ENCODE assay signal across 7 mouse cellular contexts in genomic region chr6:121329848-121330508, GRCm38 (mm10). TPM values are rescaled to one million over a fixed set of nuclear protein-coding genes. Genes with fewer than 3 reads are reported as not detected.
A peak's percentile ranks its signal among the peaks of the same experiment; 100 is the strongest.
DNase-seq lines count a peak whose midpoint lies in the region; ATAC-seq lines count a peak whose summit lies in the region.

No protein-coding gene starts in this region.

- H3K27me3 ChIP-seq in hindbrain, embryonic 14.5 days (ENCODE audit: control insufficient read depth, insufficient read depth, low read length), result no peaks in the 10 kb centered on the region
- no peaks in the 10 kb centered on the region for H3K27me3 ChIP-seq in liver, embryonic 12.5 days (replicated peaks)
- H3K27me3 ChIP-seq in neural tube, embryonic 15.5 days (replicated peaks), result no peaks in the 10 kb centered on the region

- DNase-seq in thymus, postnatal 25 days, result peak; percentile 28
- no peak for DNase-seq in thymus, postnatal 36 days
- peak; percentile 32 for DNase-seq in hindbrain, embryonic 14.5 days (ENCODE audit: low spot score)
- DNase-seq in urinary bladder, postnatal 10 days (ENCODE audit: low spot score), result no peak
- no peak for DNase-seq in adrenal gland, postnatal 25 days

- no peak overlapping the region for H3K9ac ChIP-seq in hindbrain, embryonic 14.5 days
- no peak overlapping the region for H3K9ac ChIP-seq in liver, embryonic 12.5 days
- no peak overlapping the region for H3K9ac ChIP-seq in neural tube, embryonic 15.5 days (replicated peaks)

- no peaks in the 10 kb centered on the region for H3K36me3 ChIP-seq in hindbrain, embryonic 14.5 days (replicated peaks; ENCODE audit: control insufficient read depth, insufficient read depth)
- H3K36me3 ChIP-seq in liver, embryonic 12.5 days, result no peaks in the 10 kb centered on the region
- no peaks in the 10 kb centered on the region for H3K36me3 ChIP-seq in neural tube, embryonic 15.5 days

- no peak overlapping the region for H3K4me3 ChIP-seq in hindbrain, embryonic 14.5 days (replicated peaks; ENCODE audit: low read length)
- no peak overlapping the region for H3K4me3 ChIP-seq in liver, embryonic 12.5 days
- no peak overlapping the region for H3K4me3 ChIP-seq in neural tube, embryonic 15.5 days (replicated peaks)

- H3K9me3 ChIP-seq in hindbrain, embryonic 14.5 days (ENCODE audit: control insufficient read depth, low read length), result no peaks in the 10 kb centered on the region
- no peaks in the 10 kb centered on the region for H3K9me3 ChIP-seq in liver, embryonic 12.5 days (replicated peaks)
- no peaks in the 10 kb centered on the region for H3K9me3 ChIP-seq in neural tube, embryonic 15.5 days (replicated peaks)

- no peak overlapping the region for H3K4me2 ChIP-seq in hindbrain, embryonic 14.5 days (replicated peaks)
- no peak overlapping the region for H3K4me2 ChIP-seq in liver, embryonic 12.5 days
- H3K4me2 ChIP-seq in neural tube, embryonic 15.5 days, result no peak overlapping the region

- 0 out of 2 replicates have a peak, but pooled peaks cover 6% of the 10 kb centered on the region for H3K4me1 ChIP-seq in hindbrain, embryonic 14.5 days (replicated peaks; ENCODE audit: control insufficient read depth, insufficient read depth, low read length)
- 0 out of 2 replicates have a peak, but pooled peaks cover 6% of the 10 kb centered on the region for H3K4me1 ChIP-seq in liver, embryonic 12.5 days
- peaks cover 16% of the 10 kb centered on the region for H3K4me1 ChIP-seq in neural tube, embryonic 15.5 days

- H3K27ac ChIP-seq in hindbrain, embryonic 14.5 days, result no peak overlapping the region
- peak overlapping the region; percentile 24; the same call in 1 of the 2 replicates for H3K27ac ChIP-seq in liver, embryonic 12.5 days
- no peak overlapping the region for H3K27ac ChIP-seq in neural tube, embryonic 15.5 days (replicated peaks)

- 9% methylated on average over 10 of the region's 10 CpGs for WGBS in hindbrain, embryonic 14.5 days
- 38% methylated on average over 10 of the region's 10 CpGs for WGBS in liver, embryonic 12.5 days (ENCODE audit: insufficient replicate concordance)
- WGBS in neural tube, embryonic 15.5 days, result 11% methylated on average over 10 of the region's 10 CpGs

- peak; percentile 37; the same call in 1 of the 2 replicates for ATAC-seq in hindbrain, embryonic 14.5 days (ENCODE audit: low FRiP score)
- ATAC-seq in liver, embryonic 12.5 days, result peak; percentile 40
- ATAC-seq in neural tube, embryonic 15.5 days (ENCODE audit: low FRiP score), result 0 out of 2 replicates have a peak, but pooled peaks have one; percentile 40

RNA-seq across cellular contexts. Expression of gene Slc6a12, which starts 12.9 kb away (rescaled TPM):
- polyA plus RNA-seq in hindbrain, embryonic 14.5 days (2014; fragmentation: Nextera tagmentation; extraction: Ambion mirVana), result 1.2 and 1.6 TPM in 2 replicates
- polyA plus RNA-seq in liver, embryonic 12.5 days (2016; fragmentation: Nextera tagmentation; extraction: Ambion mirVana), result 0.87 and 0.94 TPM in 2 replicates
- polyA plus RNA-seq in neural tube, embryonic 15.5 days (2015; fragmentation: Nextera tagmentation; extraction: Ambion mirVana), result 0.43 and 0.70 TPM in 2 replicates
- 0.36 and 1.1 TPM in 2 replicates for total RNA-seq in adrenal gland, postnatal 25 days (2021)

RNA-seq across cellular contexts. Expression of gene Slc6a13, which starts 30.0 kb away (rescaled TPM):
- polyA plus RNA-seq in hindbrain, embryonic 14.5 days (2014; fragmentation: Nextera tagmentation; extraction: Ambion mirVana), result 49.6 and 51.1 TPM in 2 replicates
- 15.6 and 17.7 TPM in 2 replicates for polyA plus RNA-seq in liver, embryonic 12.5 days (2016; fragmentation: Nextera tagmentation; extraction: Ambion mirVana)
- 34.4 and 41.0 TPM in 2 replicates for polyA plus RNA-seq in neural tube, embryonic 15.5 days (2015; fragmentation: Nextera tagmentation; extraction: Ambion mirVana)
- total RNA-seq in adrenal gland, postnatal 25 days (2021), result 1.4 and 2.3 TPM in 2 replicates

Comparison
In these comparisons a context has a peak if more than half of its experiments do, and no peak if none do; other contexts are left out.
1. DNase-seq: peak in thymus, postnatal 25 days (single experiment) and hindbrain, embryonic 14.5 days (single experiment); none in thymus, postnatal 36 days (0 of 2), urinary bladder, postnatal 10 days (single experiment) and adrenal gland, postnatal 25 days (single experiment).
2. Peak in every context shown above with its lines, with median percentiles within 50 percentile points of each other: ATAC-seq.